Mouse (Mus musculus) 416B (cell line): Measurements from ENCODE around the gene Pcsk6.

Source experiments
- DNase-seq: peaks from one replicate; pipeline ENCODE4 v3.0.0; 2011; ENCODE audit warnings: low read depth

Gene Pcsk6

GRCm38 (mm10) chr7:65945342-65945993 lies 83.9 kb downstream of the Pcsk6 start:
- no peak for DNase-seq

GRCm38 (mm10) chr7:65946397-65946796 lies 84.9 kb downstream of the Pcsk6 start:
- no peak for DNase-seq

GRCm38 (mm10) chr7:65948891-65949290 lies 87.4 kb downstream of the Pcsk6 start:
- DNase-seq: no peak

GRCm38 (mm10) chr7:65954583-65954982 lies 93.0 kb downstream of the Pcsk6 start:
- peak; percentile 14 for DNase-seq

GRCm38 (mm10) chr7:65955304-65956220 lies 94.0 kb downstream of the Pcsk6 start:
- no peak for DNase-seq

- DNase-seq: no peak
Measured at GRCm38 (mm10) chr7:65957245-65957644, 95.7 kb downstream of the Pcsk6 start.

GRCm38 (mm10) chr7:65958105-65958504 lies 96.6 kb downstream of the Pcsk6 start:
- DNase-seq: no peak

GRCm38 (mm10) chr7:65959221-65959924 lies 97.8 kb downstream of the Pcsk6 start:
- no peak for DNase-seq

GRCm38 (mm10) chr7:65962611-65963010 lies 101.1 kb downstream of the Pcsk6 start:
- DNase-seq: no peak

GRCm38 (mm10) chr7:65964398-65964797 lies 102.9 kb downstream of the Pcsk6 start:
- no peak for DNase-seq

- no peak for DNase-seq
Measured at GRCm38 (mm10) chr7:65971301-65971700, 109.8 kb downstream of the Pcsk6 start.

- no peak for DNase-seq
Measured at GRCm38 (mm10) chr7:65977286-65977685, 115.8 kb downstream of the Pcsk6 start.

GRCm38 (mm10) chr7:65977977-65978376 lies 116.4 kb downstream of the Pcsk6 start:
- no peak for DNase-seq

GRCm38 (mm10) chr7:65978996-65979823 lies 117.7 kb downstream of the Pcsk6 start:
- no peak for DNase-seq

GRCm38 (mm10) chr7:65980000-65980399 lies 118.5 kb downstream of the Pcsk6 start:
- no peak for DNase-seq

- DNase-seq: no peak
Measured at GRCm38 (mm10) chr7:65982057-65982456, 120.5 kb downstream of the Pcsk6 start.

- DNase-seq: no peak
Measured at GRCm38 (mm10) chr7:65988249-65988648, 126.7 kb downstream of the Pcsk6 start.

- no peak for DNase-seq
Measured at GRCm38 (mm10) chr7:65988709-65989108, 127.2 kb downstream of the Pcsk6 start.

GRCm38 (mm10) chr7:65992329-65992728 lies 130.8 kb downstream of the Pcsk6 start:
- no peak for DNase-seq

- no peak for DNase-seq
Measured at GRCm38 (mm10) chr7:65993410-65993809, 131.9 kb downstream of the Pcsk6 start.

- no peak for DNase-seq
Measured at GRCm38 (mm10) chr7:66001035-66001754, 139.7 kb downstream of the Pcsk6 start.
